Mouse (Mus musculus) ovary, adult 18-20 months (tissue): ENCODE measurements around the gene Spock2.
"Not testable (repeated sequence)": the region's sequence is repeated elsewhere in the genome, so short reads cannot be mapped to it uniquely, and the experiment has no call there.

Source experiments
- DNase-seq: peaks from one replicate; pipeline ENCODE4 v3.0.0; 2022; ENCODE audit warnings: low spot score, mixed read lengths

The Spock2 gene

DNA sequence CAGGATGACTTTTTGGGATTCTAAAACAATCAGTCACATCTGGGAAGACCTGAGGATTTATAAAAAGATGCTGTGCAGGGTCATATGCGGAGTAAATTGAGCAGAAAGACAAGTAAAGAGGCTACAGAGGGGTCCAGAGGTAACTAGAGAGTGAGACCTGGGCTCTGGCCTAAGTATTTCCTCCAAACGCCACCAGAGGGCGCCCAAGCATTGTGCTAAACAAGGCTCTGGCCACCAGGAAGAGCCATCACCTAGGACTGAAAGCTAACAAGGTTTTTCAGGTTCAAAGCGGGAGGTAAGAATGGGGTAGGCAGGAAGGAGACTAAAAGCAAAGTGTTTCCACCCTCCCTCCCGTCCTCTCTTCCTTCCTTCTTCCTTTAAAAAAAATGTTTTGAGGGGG, 42.1 kb downstream of the Spock2 start:
- DNase-seq = peak; percentile 43

DNA sequence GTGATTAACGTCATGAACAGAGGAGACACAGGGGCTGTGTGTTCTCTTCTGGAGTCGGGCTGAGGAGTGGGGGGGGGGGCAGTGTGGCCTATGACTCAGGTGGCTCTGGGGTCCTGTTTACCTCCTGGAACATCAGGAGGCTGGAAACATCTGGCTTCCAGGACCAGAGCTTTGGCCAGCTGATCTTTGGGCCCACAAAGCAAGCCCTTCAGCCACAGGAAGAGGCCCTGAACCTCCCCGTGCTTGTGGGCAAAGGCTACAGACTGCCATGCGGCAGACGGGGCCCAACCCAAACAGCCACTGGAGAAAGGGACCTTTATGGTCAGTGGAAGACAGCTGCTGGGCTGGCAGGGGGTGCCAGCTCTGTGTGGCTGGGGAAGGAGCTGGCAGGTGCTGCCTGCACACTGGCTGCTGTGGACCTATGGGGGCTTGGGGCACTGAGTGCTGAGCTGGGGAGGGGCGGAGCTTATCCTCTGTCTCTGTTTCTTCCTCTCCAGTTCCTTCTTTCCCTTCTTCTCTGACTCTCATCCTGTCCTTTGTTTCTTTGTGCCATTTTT, 45.2 kb downstream of the Spock2 start:
- DNase-seq = no peak

GRCm38 (mm10) chr10:60156016-60156415, 50.0 kb downstream of the Spock2 start:
- DNase-seq = no peak

DNA sequence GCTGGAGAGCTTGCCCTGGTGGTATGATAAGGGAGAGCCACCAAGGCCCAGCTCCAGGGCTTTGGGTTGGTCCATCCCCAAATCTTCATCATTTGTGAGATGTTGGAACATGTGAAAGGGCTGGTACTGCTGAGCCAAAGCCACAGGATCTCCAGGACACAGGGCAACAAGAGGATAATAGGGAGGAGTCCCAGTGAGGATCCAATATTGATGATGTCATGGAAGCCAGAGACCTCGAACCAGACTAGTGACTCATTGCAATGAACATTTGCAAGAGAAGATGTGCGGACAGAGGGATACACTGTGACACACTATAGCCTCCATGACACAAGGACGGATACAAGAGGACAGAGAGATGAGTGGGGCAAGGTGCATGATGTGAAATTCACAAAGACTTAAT, 52.1 kb downstream of the Spock2 start:
- DNase-seq = no peak

DNA sequence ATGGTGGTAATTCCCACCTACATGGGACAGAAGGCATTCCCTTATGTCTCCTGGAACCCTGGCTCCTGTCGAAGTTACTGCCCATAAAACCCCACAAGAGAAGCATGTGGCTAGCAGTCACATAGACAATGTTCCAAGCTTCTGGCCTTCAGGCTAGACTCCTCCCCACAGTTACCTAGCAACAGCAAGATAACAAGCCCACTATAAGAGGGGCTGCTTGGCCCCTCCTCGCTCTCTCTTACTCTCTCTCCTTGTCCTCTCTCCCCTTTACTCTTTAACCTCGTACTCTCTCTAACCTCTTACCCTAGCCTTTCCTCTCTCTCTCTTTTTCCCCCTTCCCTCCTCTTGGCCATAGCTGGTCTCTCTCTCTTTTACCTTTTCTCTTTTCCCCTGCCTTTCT, 55.4 kb downstream of the Spock2 start:
- DNase-seq = not testable (repeated sequence)

DNA sequence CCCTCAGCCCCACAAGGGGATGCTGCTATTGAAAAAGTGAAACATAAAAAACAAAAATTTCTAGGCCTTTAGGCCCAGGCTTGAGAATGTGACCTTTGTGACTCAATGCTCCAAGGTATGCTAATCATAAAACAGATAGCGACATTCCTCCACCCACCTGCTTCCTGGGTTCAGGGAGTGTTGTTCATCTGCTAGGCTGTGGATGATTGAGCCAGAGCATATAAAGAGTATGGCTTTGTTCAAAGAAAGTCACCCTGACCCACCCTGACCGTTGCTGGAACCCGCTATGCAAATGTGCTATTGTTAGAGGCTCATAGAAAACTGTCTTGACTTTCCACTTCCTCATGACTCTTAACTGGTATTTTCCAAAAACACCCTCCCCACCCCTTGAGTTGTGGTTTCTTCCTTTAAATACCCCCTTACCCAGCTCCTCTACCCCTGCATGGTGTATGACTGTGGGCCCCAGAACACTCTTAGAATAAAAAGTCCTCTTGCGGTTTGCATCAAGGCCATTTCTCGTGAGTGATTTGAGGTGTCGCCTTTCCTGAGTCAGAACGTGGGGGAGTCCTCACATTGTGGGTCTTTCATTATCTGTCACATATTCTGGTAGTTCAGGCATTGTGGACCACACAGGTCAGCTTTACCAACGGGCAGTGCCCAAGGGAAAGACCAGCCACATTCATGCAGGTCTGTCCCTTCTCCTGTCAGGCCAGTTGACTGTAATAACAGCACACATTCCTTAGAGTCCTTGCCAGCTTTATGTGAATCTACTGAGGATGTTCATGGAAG, 56.4 kb downstream of the Spock2 start:
- not testable (repeated sequence) for DNase-seq

DNA sequence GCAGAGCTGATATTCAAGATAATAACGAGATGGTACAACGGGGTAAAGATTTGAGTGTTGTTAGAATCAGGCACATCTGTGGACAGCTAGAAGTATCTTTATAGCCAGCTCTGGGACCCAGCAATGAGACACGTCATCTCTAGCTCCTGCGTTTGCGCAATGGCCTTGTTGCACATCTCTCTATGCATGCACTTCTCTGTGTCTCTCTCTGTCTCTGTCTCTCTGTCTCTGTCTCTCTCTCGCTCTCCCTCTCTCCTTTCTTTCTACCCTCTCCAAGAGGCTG, 56.9 kb downstream of the Spock2 start:
- DNase-seq = no peak

DNA sequence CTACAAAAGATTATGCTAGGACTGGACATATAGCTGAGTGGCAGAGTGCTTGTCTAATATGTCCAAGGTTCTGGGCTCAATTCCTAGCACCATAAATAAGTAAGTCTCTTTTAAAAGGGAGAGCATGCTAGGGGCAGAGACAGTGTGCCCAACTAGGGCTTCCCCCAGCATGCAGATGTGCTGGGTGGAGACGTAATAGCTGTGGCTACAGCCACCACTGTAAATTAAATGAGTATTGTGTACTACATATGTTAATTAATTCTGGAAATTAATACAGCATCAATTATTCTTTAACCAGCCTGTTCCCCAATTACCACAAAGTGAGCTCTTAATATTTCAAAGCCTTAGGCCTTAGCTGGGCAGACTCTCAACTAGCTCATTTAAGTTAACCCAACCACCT, 58.9 kb downstream of the Spock2 start:
- DNase-seq = no peak

DNA sequence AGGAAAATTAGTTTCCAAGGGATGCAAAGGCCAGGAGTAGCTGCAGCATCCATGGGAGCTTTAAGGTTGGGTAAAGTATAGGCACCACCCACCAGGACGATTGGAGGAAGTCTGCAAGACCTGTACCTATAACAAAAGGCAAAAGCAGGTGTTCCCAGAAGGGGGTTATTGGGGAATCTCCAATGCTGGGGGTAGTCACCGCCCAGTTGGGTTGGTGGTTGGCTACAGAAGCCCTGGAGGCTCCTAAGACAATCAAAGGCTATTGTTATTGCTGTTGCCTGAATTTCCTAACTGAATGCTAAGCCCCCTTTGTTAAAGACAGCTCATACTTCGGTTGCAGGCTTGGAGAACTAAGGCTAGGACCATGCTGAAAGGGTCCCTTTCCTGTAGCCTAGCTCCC, 60.0 kb downstream of the Spock2 start:
- no peak for DNase-seq

GRCm38 (mm10) chr10:60168306-60168705, 62.3 kb downstream of the Spock2 start:
- DNase-seq = no peak

DNA sequence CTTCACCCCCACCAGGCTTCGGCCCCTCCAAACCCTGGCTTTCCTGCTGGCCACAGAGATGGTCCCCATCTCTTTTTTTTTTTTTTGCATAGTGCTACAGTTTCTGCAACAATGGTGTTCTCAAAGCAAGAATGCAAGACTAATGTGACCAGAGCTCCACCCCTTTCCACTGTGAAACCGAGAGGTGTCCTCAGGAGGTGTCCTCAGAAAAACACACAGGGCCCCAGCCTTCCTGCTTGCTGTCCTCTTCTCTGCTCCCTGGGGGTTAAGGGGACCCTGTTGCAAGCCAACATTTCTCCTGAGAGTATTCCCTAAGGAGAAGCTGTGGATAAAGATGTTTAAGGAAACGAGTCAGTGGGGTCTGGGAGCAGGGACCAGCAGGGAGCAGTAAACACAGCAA, 62.9 kb downstream of the Spock2 start:
- DNase-seq = no peak

DNA sequence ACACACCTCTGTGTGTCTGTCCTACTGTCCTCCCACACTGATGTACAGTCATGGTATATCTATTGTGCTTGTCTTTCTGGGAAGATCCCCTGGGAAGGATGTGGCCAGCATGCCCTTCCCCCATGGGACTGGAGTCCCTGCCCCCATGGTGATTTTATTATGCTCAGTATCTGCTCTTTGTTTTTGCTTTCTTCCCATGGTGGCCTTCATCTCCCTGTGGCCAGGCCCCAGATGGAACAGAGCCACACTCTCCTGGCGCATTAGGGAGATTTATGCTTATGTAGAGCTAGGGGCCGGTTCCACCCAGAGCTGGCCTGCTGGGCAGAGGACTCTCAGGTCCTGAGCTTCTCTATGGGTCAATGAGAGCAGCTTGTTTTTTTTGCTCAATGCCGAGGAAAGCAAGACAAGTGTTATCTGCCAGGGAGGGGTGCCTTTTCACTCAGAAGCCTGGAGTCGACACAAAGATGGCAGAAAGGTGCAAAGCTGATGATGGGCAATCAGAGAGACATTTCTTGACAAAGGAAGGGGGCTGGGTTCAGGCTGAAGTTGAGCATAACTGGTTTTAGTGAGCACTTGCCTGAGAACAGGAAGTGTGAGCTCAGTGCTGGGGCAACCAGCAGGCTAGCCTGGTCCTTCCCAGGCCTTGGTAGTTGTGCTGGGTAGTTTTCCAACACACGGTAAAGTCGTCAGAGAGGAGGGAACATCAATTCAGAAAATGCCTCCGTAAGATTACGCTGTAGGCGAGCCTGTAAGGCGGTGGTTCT, 64.5 kb downstream of the Spock2 start:
- DNase-seq = peak; percentile 81

GRCm38 (mm10) chr10:60171368-60171767, 65.3 kb downstream of the Spock2 start:
- no peak for DNase-seq

DNA sequence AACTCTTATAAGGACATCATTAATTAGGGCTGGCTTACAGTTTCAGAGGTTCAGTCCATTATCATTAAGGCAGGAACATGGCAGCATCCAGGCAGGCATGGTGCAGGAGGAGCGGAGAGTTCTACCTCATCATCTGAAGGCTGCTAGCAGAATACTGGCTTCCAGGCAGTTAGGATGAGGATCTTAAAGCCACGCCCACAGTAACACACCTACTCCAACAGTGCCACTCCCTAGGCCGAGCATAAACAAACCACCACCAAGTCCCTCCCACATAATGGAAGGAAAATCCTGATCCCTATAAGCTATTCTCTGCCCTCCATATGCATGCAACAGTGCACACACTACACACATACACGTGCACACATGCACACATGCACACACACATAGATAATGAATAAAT, 66.3 kb downstream of the Spock2 start:
- no peak for DNase-seq

GRCm38 (mm10) chr10:60173035-60173434, 67.0 kb downstream of the Spock2 start:
- peak; percentile 79 for DNase-seq

- DNase-seq = no peak
These were observed 68.5 kb downstream of the Spock2 start for GRCm38 (mm10) chr10:60174506-60174905.

- DNase-seq = not testable (repeated sequence)
These were observed 69.3 kb downstream of the Spock2 start for GRCm38 (mm10) chr10:60175306-60175705.
